Comparison of ENCODE assay signal across 8 mouse cellular contexts in genomic region chr11:46065201-46066011, GRCm38 (mm10). TPM values are rescaled to one million over a fixed set of nuclear protein-coding genes. Genes with fewer than 3 reads are reported as not detected.
DNase-seq lines count a peak whose midpoint lies in the region; ATAC-seq and TF ChIP-seq lines count a peak whose summit lies in the region.

No protein-coding gene starts in this region.

- H3K9me3 ChIP-seq in forebrain, embryonic 12.5 days, result no peaks in the 10 kb centered on the region
- no peaks in the 10 kb centered on the region for H3K9me3 ChIP-seq in hindbrain, embryonic 10.5 days
- no peaks in the 10 kb centered on the region for H3K9me3 ChIP-seq in limb, embryonic 11.5 days (ENCODE audit: control insufficient read depth, low read length)
- no peaks in the 10 kb centered on the region for H3K9me3 ChIP-seq in midbrain, embryonic 11.5 days (ENCODE audit: control insufficient read depth, low read length)

- H3K27ac ChIP-seq in forebrain, embryonic 12.5 days, result 0 out of 2 replicates have a peak overlapping the region, but pooled peaks have one; percentile 9
- peak overlapping the region; percentile 56 for H3K27ac ChIP-seq in hindbrain, embryonic 10.5 days
- peak overlapping the region; percentile 12; the same call in 1 of the 2 replicates for H3K27ac ChIP-seq in limb, embryonic 11.5 days (replicated peaks; ENCODE audit: low read depth, low read length)
- H3K27ac ChIP-seq in midbrain, embryonic 11.5 days (ENCODE audit: low read depth, low read length), result peak overlapping the region; percentile 5; the same call in 1 of the 2 replicates

- no peak overlapping the region for H3K4me3 ChIP-seq in forebrain, embryonic 12.5 days (replicated peaks)
- H3K4me3 ChIP-seq in hindbrain, embryonic 10.5 days, result no peak overlapping the region
- H3K4me3 ChIP-seq in limb, embryonic 11.5 days (ENCODE audit: low read depth, low read length), result no peak overlapping the region
- no peak overlapping the region for H3K4me3 ChIP-seq in midbrain, embryonic 11.5 days (ENCODE audit: low read depth, low read length)

- H3K36me3 ChIP-seq in forebrain, embryonic 12.5 days (replicated peaks), result no peaks in the 10 kb centered on the region; the same call in 1 of the 2 replicates
- H3K36me3 ChIP-seq in hindbrain, embryonic 10.5 days, result peaks cover 9% of the 10 kb centered on the region; the same call in 1 of the 2 replicates
- peaks cover 2% of the 10 kb centered on the region; the same call in 1 of the 2 replicates for H3K36me3 ChIP-seq in limb, embryonic 11.5 days (ENCODE audit: control insufficient read depth, insufficient read depth, low read length)
- no peaks in the 10 kb centered on the region for H3K36me3 ChIP-seq in midbrain, embryonic 11.5 days (ENCODE audit: control insufficient read depth, insufficient read depth, low read length)

- ATAC-seq in frontal cortex, adult (ENCODE audit: low TSS enrichment), result 0 out of 2 replicates have a peak, but pooled peaks have one; percentile 33
- 0 out of 2 replicates have a peak, but pooled peaks have one; percentile 44 for ATAC-seq in forebrain, embryonic 12.5 days (ENCODE audit: low FRiP score)
- 0 out of 2 replicates have a peak, but pooled peaks have one; percentile 53 for ATAC-seq in limb, embryonic 11.5 days (ENCODE audit: insufficient number of reproducible peaks, low FRiP score, low TSS enrichment, low read depth)
- peak; percentile 63 for ATAC-seq in midbrain, embryonic 11.5 days (ENCODE audit: low FRiP score)
- no peak for ATAC-seq in erythroblast, adult 5-6 weeks (replicated peaks; ENCODE audit: low FRiP score, poor library complexity, severe bottlenecking)

- no peaks in the 10 kb centered on the region for H3K27me3 ChIP-seq in forebrain, embryonic 12.5 days
- no peaks in the 10 kb centered on the region for H3K27me3 ChIP-seq in hindbrain, embryonic 10.5 days (ENCODE audit: insufficient read depth, poor library complexity, severe bottlenecking)
- H3K27me3 ChIP-seq in limb, embryonic 11.5 days (ENCODE audit: control insufficient read depth, insufficient read depth, low read length), result no peaks in the 10 kb centered on the region
- H3K27me3 ChIP-seq in midbrain, embryonic 11.5 days (ENCODE audit: control insufficient read depth, insufficient read depth, low read length), result no peaks in the 10 kb centered on the region

- TF ChIP-seq POLR2A in brain, embryonic 14.5 days (IDR thresholded peaks at IDR 0.05; ENCODE audit: borderline replicate concordance, extremely low read depth, insufficient read depth, insufficient read length, poor library complexity, severe bottlenecking), result no peak

- no peak for DNase-seq in frontal cortex, postnatal 10 days (ENCODE audit: low spot score in 2 of 2)
- peak; percentile 75 for DNase-seq in brain, embryonic 14.5 days (ENCODE audit: low read depth)
- peak; percentile 45 for DNase-seq in hindbrain, embryonic 10.5 days (ENCODE audit: low spot score)
- no peak for DNase-seq in limb, embryonic 11.5 days (ENCODE audit: low spot score)
- DNase-seq in midbrain, embryonic 11.5 days (ENCODE audit: low spot score, missing footprints), result peak; percentile 83

- no peak for TF ChIP-seq CTCF in brain, embryonic 14.5 days (IDR thresholded peaks at IDR 0.05; ENCODE audit: borderline replicate concordance, extremely low read depth, insufficient read depth, insufficient read length)

- H3K4me1 ChIP-seq in forebrain, embryonic 12.5 days, result peaks cover 29% of the 10 kb centered on the region
- peaks cover 45% of the 10 kb centered on the region for H3K4me1 ChIP-seq in hindbrain, embryonic 10.5 days (replicated peaks)
- H3K4me1 ChIP-seq in limb, embryonic 11.5 days (ENCODE audit: control insufficient read depth, insufficient read depth, low read length), result peaks cover 20% of the 10 kb centered on the region
- H3K4me1 ChIP-seq in midbrain, embryonic 11.5 days (ENCODE audit: control insufficient read depth, insufficient read depth, low read length), result peaks cover 13% of the 10 kb centered on the region

- no peak overlapping the region for H3K4me2 ChIP-seq in forebrain, embryonic 12.5 days
- no peak overlapping the region for H3K4me2 ChIP-seq in limb, embryonic 11.5 days (ENCODE audit: low read depth, severe bottlenecking)
- H3K4me2 ChIP-seq in midbrain, embryonic 11.5 days, result no peak overlapping the region

- 64% methylated on average over 20 of the region's 21 CpGs for WGBS in forebrain, embryonic 12.5 days
- WGBS in hindbrain, embryonic 10.5 days, result 68% methylated on average over 21 of the region's 21 CpGs
- WGBS in limb, embryonic 11.5 days, result 64% methylated on average over 21 of the region's 21 CpGs
- 62% methylated on average over 21 of the region's 21 CpGs for WGBS in midbrain, embryonic 11.5 days

- no peak overlapping the region for H3K9ac ChIP-seq in forebrain, embryonic 12.5 days
- H3K9ac ChIP-seq in limb, embryonic 11.5 days (ENCODE audit: low read length), result no peak overlapping the region
- H3K9ac ChIP-seq in midbrain, embryonic 11.5 days (ENCODE audit: low read length), result no peak overlapping the region

RNA-seq across cellular contexts. Expression of gene Adam19, which starts 9.6 kb away (rescaled TPM):
- polyA plus RNA-seq in brain, embryonic 14.5 days (2012; rRNA removed), result 15.5 and 22.8 TPM in 2 replicates
- polyA plus RNA-seq in forebrain, embryonic 12.5 days (2016; fragmentation: Nextera tagmentation; extraction: Ambion mirVana), result 9.7 and 10.2 TPM in 2 replicates
- polyA plus RNA-seq in hindbrain, embryonic 10.5 days (2016; fragmentation: Nextera tagmentation; extraction: Ambion mirVana), result 12.9 and 14.0 TPM in 2 replicates
- 11.0 and 12.1 TPM in 2 replicates for polyA plus RNA-seq in limb, embryonic 11.5 days (2014; fragmentation: Nextera tagmentation; extraction: Ambion mirVana)
- 6.1 and 6.6 TPM in 2 replicates for polyA plus RNA-seq in midbrain, embryonic 11.5 days (2014; fragmentation: Nextera tagmentation; extraction: Ambion mirVana)
- 4.6 TPM in 2 replicates for total RNA-seq in erythroblast, adult 5-6 weeks (2015; ENCODE audit: low replicate concordance)
- total RNA-seq in erythroblast, adult 5-6 weeks (2017; ENCODE audit: low replicate concordance), result 5.6 and 6.2 TPM in 2 replicates

RNA-seq across cellular contexts. Expression of gene Gm12166, which starts 13.3 kb away (rescaled TPM):
- polyA plus RNA-seq in brain, embryonic 14.5 days (2012; rRNA removed), result 4.6 and 6.3 TPM in 2 replicates
- polyA plus RNA-seq in forebrain, embryonic 12.5 days (2016; fragmentation: Nextera tagmentation; extraction: Ambion mirVana), result 3.1 and 3.2 TPM in 2 replicates
- polyA plus RNA-seq in hindbrain, embryonic 10.5 days (2016; fragmentation: Nextera tagmentation; extraction: Ambion mirVana), result 2.6 and 4.0 TPM in 2 replicates
- polyA plus RNA-seq in limb, embryonic 11.5 days (2014; fragmentation: Nextera tagmentation; extraction: Ambion mirVana), result 3.4 and 4.8 TPM in 2 replicates
- polyA plus RNA-seq in midbrain, embryonic 11.5 days (2014; fragmentation: Nextera tagmentation; extraction: Ambion mirVana), result 1.4 and 2.5 TPM in 2 replicates
- 4.4 and 4.8 TPM in 2 replicates for total RNA-seq in erythroblast, adult 5-6 weeks (2015; ENCODE audit: low replicate concordance)
- 4.3 and 8.9 TPM in 2 replicates for total RNA-seq in erythroblast, adult 5-6 weeks (2017; ENCODE audit: low replicate concordance)

Comparison
In these comparisons a context has a peak if more than half of its experiments do, and no peak if none do; other contexts are left out.
1. DNase-seq: peak in brain, embryonic 14.5 days (single experiment), hindbrain, embryonic 10.5 days (single experiment) and midbrain, embryonic 11.5 days (single experiment); none in frontal cortex, postnatal 10 days (0 of 2) and limb, embryonic 11.5 days (single experiment).
2. H3K27ac ChIP-seq: peak in every context shown above with its lines; median percentile 56 in hindbrain, embryonic 10.5 days; 12 in limb, embryonic 11.5 days; 9 in forebrain, embryonic 12.5 days; 5 in midbrain, embryonic 11.5 days.